ENCODE assay signal across 32 mouse cellular contexts in genomic region chr4:99278876-99279275, GRCm38 (mm10). TPM values are rescaled to one million over a fixed set of nuclear protein-coding genes. Genes with fewer than 3 reads are reported as not detected.
DNase-seq lines count a peak whose midpoint lies in the region; ATAC-seq lines count a peak whose summit lies in the region.
"Had no signal": no experiment of that assay in that cellular context is flagged by ENCODE, and none has a peak within 500 bp of the region (broad histone marks: within the 10 kb centered on the region; RNA-seq: fewer than 3 reads in every experiment).

No protein-coding gene starts in this region.

- no peak overlapping the region for H3K27ac ChIP-seq in heart, embryonic 10.5 days
- H3K27ac ChIP-seq in hindbrain, embryonic 12.5 days = no peak overlapping the region
- H3K27ac ChIP-seq: embryonic facial prominence, embryonic 12.5 days; forebrain, embryonic 10.5 days; hindbrain, embryonic 14.5 days; left cerebral cortex, adult 2 months; limb, embryonic 12.5 days; liver, embryonic 15.5 days; midbrain, embryonic 10.5 days; neural tube, embryonic 12.5 days had no signal

- H3K4me3 ChIP-seq in heart, embryonic 10.5 days = no peak overlapping the region
- no peak overlapping the region for H3K4me3 ChIP-seq in hindbrain, embryonic 12.5 days
- H3K4me3 ChIP-seq: embryonic facial prominence, embryonic 12.5 days; forebrain, embryonic 10.5 days; left cerebral cortex, adult 2 months; limb, embryonic 12.5 days; liver, embryonic 15.5 days; midbrain, embryonic 10.5 days; myocyte; neural tube, embryonic 12.5 days had no signal

- H3K9ac ChIP-seq in hindbrain, embryonic 12.5 days = no peak overlapping the region
- H3K9ac ChIP-seq: embryonic facial prominence, embryonic 12.5 days; forebrain, postnatal 0 days; hindbrain, embryonic 14.5 days; limb, embryonic 12.5 days; liver, embryonic 15.5 days; lung, embryonic 14.5 days; neural tube, embryonic 12.5 days had no signal

- no peak overlapping the region for H3K4me2 ChIP-seq in hindbrain, embryonic 12.5 days (replicated peaks)
- H3K4me2 ChIP-seq: embryonic facial prominence, embryonic 12.5 days; hindbrain, embryonic 14.5 days; limb, embryonic 12.5 days; liver, embryonic 15.5 days; lung, embryonic 14.5 days; neural tube, embryonic 12.5 days had no signal

- H3K36me3 ChIP-seq in heart, embryonic 10.5 days = no peaks in the 10 kb centered on the region
- no peaks in the 10 kb centered on the region for H3K36me3 ChIP-seq in hindbrain, embryonic 12.5 days
- H3K36me3 ChIP-seq: embryonic facial prominence, embryonic 12.5 days; forebrain, embryonic 10.5 days; G1E; limb, embryonic 12.5 days; liver, embryonic 15.5 days; midbrain, embryonic 10.5 days; neural tube, embryonic 12.5 days had no signal

- 79% methylated on average over 7 of the region's 7 CpGs for WGBS in heart, embryonic 10.5 days
- WGBS in hindbrain, embryonic 12.5 days = 91% methylated on average over 7 of the region's 7 CpGs

- no peak for ATAC-seq in hindbrain, embryonic 12.5 days (ENCODE audit: low FRiP score)
- ATAC-seq: forebrain, postnatal 0 days; intestine, postnatal 0 days; midbrain, embryonic 16.5 days had no signal

- no peaks in the 10 kb centered on the region for H3K9me3 ChIP-seq in heart, embryonic 10.5 days
- H3K9me3 ChIP-seq in hindbrain, embryonic 12.5 days (replicated peaks) = no peaks in the 10 kb centered on the region
- H3K9me3 ChIP-seq: embryonic facial prominence, embryonic 12.5 days; forebrain, embryonic 10.5 days; limb, embryonic 12.5 days; liver, embryonic 15.5 days; midbrain, embryonic 10.5 days; neural tube, embryonic 12.5 days had no signal

- no peaks in the 10 kb centered on the region for H3K27me3 ChIP-seq in heart, embryonic 10.5 days (ENCODE audit: insufficient read depth, poor library complexity, severe bottlenecking)
- no peaks in the 10 kb centered on the region for H3K27me3 ChIP-seq in hindbrain, embryonic 12.5 days
- H3K27me3 ChIP-seq: embryonic facial prominence, embryonic 12.5 days; limb, embryonic 12.5 days; liver, embryonic 15.5 days; neural tube, embryonic 12.5 days had no signal

- DNase-seq in heart, adult 11 months = peak; percentile 92
- no peak for DNase-seq in heart, embryonic 10.5 days (ENCODE audit: low spot score)
- peak; percentile 8 for DNase-seq in urinary bladder, postnatal 25 days (ENCODE audit: low spot score)
- DNase-seq in urinary bladder, postnatal 10 days (ENCODE audit: low spot score) = no peak
- peak; percentile 27 to 50 for DNase-seq in gastrocnemius, postnatal 4 days (ENCODE audit: low spot score in 2 of 2)
- DNase-seq in yolk sac, embryonic 10.5 days (ENCODE audit: low spot score) = peak; percentile 4
- DNase-seq in layer of hippocampus, adult 9-11 months = no peak
- DNase-seq: adrenal gland, postnatal 10 days; cerebellum, adult 11-12 months; cerebellum, adult 9-11 months; embryo, embryonic 11 days; forebrain, postnatal 0 days; kidney, postnatal 25 days; lung, embryonic 14.5 days; lung, postnatal 14 days; right cerebral cortex, postnatal 4 days; thymus, adult 2 months; thymus, postnatal 36 days had no signal

- H3K4me1 ChIP-seq in heart, embryonic 10.5 days = 0 out of 2 replicates have a peak, but pooled peaks cover 3% of the 10 kb centered on the region
- peaks cover 2% of the 10 kb centered on the region; the same call in 1 of the 2 replicates for H3K4me1 ChIP-seq in hindbrain, embryonic 12.5 days
- H3K4me1 ChIP-seq: embryonic facial prominence, embryonic 12.5 days; limb, embryonic 12.5 days; liver, embryonic 15.5 days had no signal

RNA-seq across cellular contexts. Expression of gene Gm12689, which starts 16.8 kb away (rescaled TPM):
- polyA plus RNA-seq in heart, embryonic 10.5 days (2016; fragmentation: Nextera tagmentation; extraction: Ambion mirVana) = 0.09 and 0.34 TPM in 2 replicates
- total RNA-seq in gastrocnemius, postnatal 4 days (2021) = under 1 TPM; 0.18 to 0.39 TPM
- polyA plus RNA-seq in hindbrain, embryonic 12.5 days (2016; fragmentation: Nextera tagmentation; extraction: Ambion mirVana) = 0.31 TPM in 1 of 2 replicates, not detected in the other
- total RNA-seq: forebrain, postnatal 0 days; G1E had no signal
- polyA plus RNA-seq: G1E; heart, postnatal 0 days; midbrain, embryonic 10.5 days; thymus, adult 2 months had no signal

Comparison
In these comparisons a context has a peak if more than half of its experiments do, and no peak if none do; other contexts are left out.
1. DNase-seq: peak in heart, adult 11 months (single experiment), urinary bladder, postnatal 25 days (single experiment), gastrocnemius, postnatal 4 days (2 of 2) and yolk sac, embryonic 10.5 days (single experiment); none in heart, embryonic 10.5 days (single experiment), urinary bladder, postnatal 10 days (single experiment) and layer of hippocampus, adult 9-11 months (single experiment).